Mouse (Mus musculus): ENCODE data around the gene Slc25a10.

GRCm38 (mm10) chr11:120492878-120493203 is 1.2 kb downstream of the Slc25a10 start:
- TF ChIP-seq POLR2A (IDR thresholded peaks at IDR 0.05; ENCODE audit: borderline replicate concordance, extremely low read depth, low read depth, low read length) = no peak
- TF ChIP-seq CTCF (IDR thresholded peaks at IDR 0.05; ENCODE audit: insufficient read depth, low read length) = no peak

All from lung, adult 2 months (tissue).